Mouse (Mus musculus) kidney, postnatal 10 days (tissue): ENCODE results near the gene Gse1.

Experiments
- DNase-seq: peaks from one replicate; pipeline ENCODE4 v3.0.0; 2021; ENCODE audit warnings: mixed read lengths

Gene Gse1

GRCm38 (mm10) chr8:120408241-120409215 lies 180.3 kb downstream of the Gse1 start:
- DNase-seq = no peak

- no peak for DNase-seq
These were observed 181.2 kb downstream of the Gse1 start for GRCm38 (mm10) chr8:120409371-120410013.

- no peak for DNase-seq
These were observed 182.8 kb downstream of the Gse1 start for GRCm38 (mm10) chr8:120411059-120411458.

- no peak for DNase-seq
These were observed 183.6 kb downstream of the Gse1 start for GRCm38 (mm10) chr8:120411862-120412261.

- DNase-seq = no peak
These were observed 184.1 kb downstream of the Gse1 start for GRCm38 (mm10) chr8:120412357-120412756.

GRCm38 (mm10) chr8:120412911-120413625 lies 184.8 kb downstream of the Gse1 start:
- DNase-seq = no peak

GRCm38 (mm10) chr8:120413626-120413988 lies 185.4 kb downstream of the Gse1 start:
- DNase-seq = no peak

GRCm38 (mm10) chr8:120414216-120414615 lies 186.0 kb downstream of the Gse1 start:
- no peak for DNase-seq

GRCm38 (mm10) chr8:120415474-120415873 lies 187.2 kb downstream of the Gse1 start:
- no peak for DNase-seq

GRCm38 (mm10) chr8:120416173-120416521 lies 187.9 kb downstream of the Gse1 start:
- DNase-seq = peak; percentile 55

GRCm38 (mm10) chr8:120416522-120417394 lies 188.5 kb downstream of the Gse1 start:
- peak; percentile 91 for DNase-seq

- peak; percentile 63 for DNase-seq
These were observed 189.9 kb downstream of the Gse1 start for GRCm38 (mm10) chr8:120418188-120418587.

- no peak for DNase-seq
These were observed 191.4 kb downstream of the Gse1 start for GRCm38 (mm10) chr8:120419675-120420074.

GRCm38 (mm10) chr8:120420226-120420625 lies 192.0 kb downstream of the Gse1 start:
- no peak for DNase-seq

- DNase-seq = peak; percentile 57
These were observed 193.4 kb downstream of the Gse1 start for GRCm38 (mm10) chr8:120421638-120422037.

GRCm38 (mm10) chr8:120422236-120422635 lies 194.0 kb downstream of the Gse1 start:
- no peak for DNase-seq

GRCm38 (mm10) chr8:120423576-120423975 lies 195.3 kb downstream of the Gse1 start:
- DNase-seq = no peak

GRCm38 (mm10) chr8:120424829-120425198 lies 196.6 kb downstream of the Gse1 start:
- no peak for DNase-seq

GRCm38 (mm10) chr8:120425199-120425941 lies 197.1 kb downstream of the Gse1 start:
- DNase-seq = peak; percentile 57

- no peak for DNase-seq
These were observed 197.8 kb downstream of the Gse1 start for GRCm38 (mm10) chr8:120426105-120426504.

GRCm38 (mm10) chr8:120426622-120427385 lies 198.5 kb downstream of the Gse1 start:
- peak; percentile 74 for DNase-seq
